Mouse (Mus musculus): Measurements from ENCODE around the gene Neu1.

GRCm38 (mm10) chr17:34978239-34978638 is 47.2 kb downstream of the Neu1 start:
- TF ChIP-seq POLR2A (IDR thresholded peaks at IDR 0.05; ENCODE audit: borderline replicate concordance, control insufficient read depth, low read depth, low read length): no peak
- no peak for TF ChIP-seq CTCF (IDR thresholded peaks at IDR 0.05; ENCODE audit: control insufficient read depth, insufficient read depth, low read length)
